Mouse (Mus musculus): ENCODE measurements around the gene Tasp1. TPM values are rescaled to one million over a fixed set of nuclear protein-coding genes. Genes with fewer than 3 reads are reported as not detected.
"Not testable (repeated sequence)": the region's sequence is repeated elsewhere in the genome, so short reads cannot be mapped to it uniquely, and the experiment has no call there.

Tasp1 gene
- polyA plus RNA-seq, 1 experiment from 2014 or later, result 21.1 TPM

GRCm38 (mm10) chr2:139884264-139884637 is 182.4 kb downstream of the Tasp1 start:
- no peak overlapping the region for H3K9ac ChIP-seq (ENCODE audit: low read length)
- H3K4me2 ChIP-seq (ENCODE audit: low read depth, low read length, severe bottlenecking), result no peak overlapping the region
- DNase-seq (ENCODE audit: low spot score) (no peak), ATAC-seq (replicated peaks; ENCODE audit: low FRiP score) (no peak)
- H3K4me3 ChIP-seq (ENCODE audit: low read depth, low read length), result no peak overlapping the region
- no peaks in the 10 kb centered on the region for H3K9me3 ChIP-seq (ENCODE audit: control insufficient read depth, low read length)
- WGBS, result 84% methylated on average over 4 of the region's 4 CpGs
- H3K27ac ChIP-seq (ENCODE audit: low read depth, low read length), result no peak overlapping the region
- no peaks in the 10 kb centered on the region for H3K36me3 ChIP-seq (ENCODE audit: control insufficient read depth, insufficient read depth, low read length)
- no peaks in the 10 kb centered on the region for H3K27me3 ChIP-seq (ENCODE audit: control insufficient read depth, insufficient read depth, low read length)
- no peaks in the 10 kb centered on the region for H3K4me1 ChIP-seq (replicated peaks; ENCODE audit: control insufficient read depth, insufficient read depth, low read length)

DNA sequence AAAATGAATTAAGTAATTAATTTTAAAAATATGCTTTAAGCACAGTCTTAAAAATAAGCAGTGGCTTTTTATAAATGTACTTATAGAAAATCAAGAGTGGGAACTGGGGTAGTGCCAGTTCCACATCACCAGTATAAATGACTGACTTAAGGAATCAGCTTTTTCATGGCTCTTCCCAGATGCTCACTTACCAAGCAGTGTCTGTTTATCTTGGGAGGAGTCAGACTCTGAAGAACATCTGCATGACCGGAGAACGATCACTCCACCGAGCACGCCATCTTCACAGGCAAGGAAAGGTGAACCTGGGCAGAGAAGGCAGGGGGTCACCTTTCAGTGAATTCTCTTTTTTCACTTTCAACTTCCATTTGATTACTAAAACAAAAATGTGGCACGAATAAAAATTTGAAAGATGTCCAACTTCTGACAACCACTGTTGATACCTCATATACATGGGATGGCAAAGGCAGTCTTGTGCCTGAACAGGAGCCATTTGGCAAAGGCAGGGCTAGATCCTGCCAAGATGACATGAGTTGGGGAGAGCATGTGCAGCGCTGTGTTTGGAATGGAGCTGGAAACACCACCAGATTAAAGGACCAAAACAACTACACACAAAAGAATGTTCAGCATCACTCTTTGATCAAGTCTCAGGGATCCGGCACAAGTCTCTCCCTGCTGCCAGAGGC is 182.9 kb downstream of the Tasp1 start:
- no peak for DNase-seq (ENCODE audit: low spot score)
- Histone ChIP-seq H3K4me1 (replicated peaks; ENCODE audit: control insufficient read depth, insufficient read depth, low read length) (no peaks in the 10 kb centered on the region), H3K9me3 (ENCODE audit: control insufficient read depth, low read length) (no peaks in the 10 kb centered on the region), H3K27ac (ENCODE audit: low read depth, low read length) (no peak overlapping the region), H3K4me3 (ENCODE audit: low read depth, low read length) (no peak overlapping the region), H3K9ac (ENCODE audit: low read length) (no peak overlapping the region), H3K4me2 (ENCODE audit: low read depth, low read length, severe bottlenecking) (no peak overlapping the region), H3K27me3 (ENCODE audit: control insufficient read depth, insufficient read depth, low read length) (no peaks in the 10 kb centered on the region), H3K36me3 (ENCODE audit: control insufficient read depth, insufficient read depth, low read length) (no peaks in the 10 kb centered on the region)
- ATAC-seq (replicated peaks; ENCODE audit: low FRiP score), result no peak
- 84% methylated on average over 7 of the region's 7 CpGs for WGBS

- DNase-seq (ENCODE audit: low spot score), result no peak
- Histone ChIP-seq H3K27ac (ENCODE audit: low read depth, low read length) (no peak overlapping the region), H3K4me1 (replicated peaks; ENCODE audit: control insufficient read depth, insufficient read depth, low read length) (no peaks in the 10 kb centered on the region; the same call in 1 of the 2 replicates), H3K9me3 (ENCODE audit: control insufficient read depth, low read length) (no peaks in the 10 kb centered on the region), H3K36me3 (ENCODE audit: control insufficient read depth, insufficient read depth, low read length) (no peaks in the 10 kb centered on the region), H3K9ac (ENCODE audit: low read length) (no peak overlapping the region), H3K27me3 (ENCODE audit: control insufficient read depth, insufficient read depth, low read length) (no peaks in the 10 kb centered on the region), H3K4me3 (ENCODE audit: low read depth, low read length) (no peak overlapping the region), H3K4me2 (ENCODE audit: low read depth, low read length, severe bottlenecking) (no peak overlapping the region)
- 92% methylated on average over 7 of the region's 7 CpGs for WGBS
- ATAC-seq (replicated peaks; ENCODE audit: low FRiP score), result no peak
Observed at GRCm38 (mm10) chr2:139878052-139878621, 188.5 kb downstream of the Tasp1 start.

DNA sequence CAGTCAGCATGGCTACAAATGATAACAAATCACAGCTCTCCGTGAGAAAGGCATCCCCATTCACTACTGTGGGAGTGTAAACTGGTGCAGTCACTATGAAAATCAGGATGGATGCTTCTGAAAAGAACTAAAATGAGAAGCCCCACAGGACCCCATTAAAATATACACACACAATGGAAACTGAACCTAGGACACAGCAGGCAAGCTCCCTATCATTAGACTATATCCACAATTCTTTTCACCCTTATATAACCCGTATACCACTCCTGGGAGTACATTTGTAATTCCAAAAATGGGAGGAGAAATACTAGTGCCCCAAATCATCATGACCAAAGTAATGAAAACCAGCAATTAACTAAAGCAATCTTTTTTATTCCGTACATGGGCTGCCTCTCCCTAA is 190.7 kb downstream of the Tasp1 start:
- Histone ChIP-seq H3K27ac (ENCODE audit: low read depth, low read length) (no peak overlapping the region), H3K9ac (ENCODE audit: low read length) (no peak overlapping the region), H3K4me3 (ENCODE audit: low read depth, low read length) (no peak overlapping the region), H3K4me1 (replicated peaks; ENCODE audit: control insufficient read depth, insufficient read depth, low read length) (no peaks in the 10 kb centered on the region; the same call in 1 of the 2 replicates), H3K9me3 (ENCODE audit: control insufficient read depth, low read length) (no peaks in the 10 kb centered on the region), H3K4me2 (ENCODE audit: low read depth, low read length, severe bottlenecking) (no peak overlapping the region), H3K27me3 (ENCODE audit: control insufficient read depth, insufficient read depth, low read length) (no peaks in the 10 kb centered on the region), H3K36me3 (ENCODE audit: control insufficient read depth, insufficient read depth, low read length) (no peaks in the 10 kb centered on the region)
- 42% methylated on average over 3 of the region's 3 CpGs for WGBS
- ATAC-seq (replicated peaks; ENCODE audit: low FRiP score), result peak; percentile 32; the same call in 1 of the 2 replicates
- no peak for DNase-seq (ENCODE audit: low spot score)

GRCm38 (mm10) chr2:139874173-139874572 is 192.4 kb downstream of the Tasp1 start:
- Histone ChIP-seq H3K4me2 (ENCODE audit: low read depth, low read length, severe bottlenecking) (no peak overlapping the region), H3K4me1 (replicated peaks; ENCODE audit: control insufficient read depth, insufficient read depth, low read length) (no peaks in the 10 kb centered on the region; the same call in 1 of the 2 replicates), H3K4me3 (ENCODE audit: low read depth, low read length) (no peak overlapping the region), H3K9ac (ENCODE audit: low read length) (no peak overlapping the region), H3K27me3 (ENCODE audit: control insufficient read depth, insufficient read depth, low read length) (no peaks in the 10 kb centered on the region), H3K9me3 (ENCODE audit: control insufficient read depth, low read length) (no peaks in the 10 kb centered on the region), H3K36me3 (ENCODE audit: control insufficient read depth, insufficient read depth, low read length) (no peaks in the 10 kb centered on the region), H3K27ac (ENCODE audit: low read depth, low read length) (no peak overlapping the region)
- DNase-seq (ENCODE audit: low spot score) (no peak), ATAC-seq (replicated peaks; ENCODE audit: low FRiP score) (peak; percentile 53; the same call in 1 of the 2 replicates)
- WGBS, result 13% methylated on average over 3 of the region's 3 CpGs

DNA sequence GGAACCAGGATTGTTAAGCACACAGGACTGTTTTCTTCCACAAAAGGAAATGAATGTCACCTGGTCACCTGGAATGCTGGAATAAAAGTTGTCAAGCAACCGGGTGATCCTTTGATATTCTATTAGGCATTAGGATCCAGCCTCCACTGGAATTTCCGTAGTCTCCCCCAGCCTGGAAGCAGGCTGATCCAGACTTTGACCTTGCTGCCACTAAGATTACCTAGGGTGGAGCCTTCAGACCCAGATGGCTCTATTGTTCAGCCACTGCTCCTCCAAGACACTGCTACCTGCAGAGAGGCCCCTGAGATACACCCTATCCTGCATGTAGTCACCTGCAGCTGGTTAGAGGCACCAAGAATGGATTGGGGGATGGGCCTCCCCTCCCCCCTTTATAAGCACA is 192.8 kb downstream of the Tasp1 start:
- Histone ChIP-seq H3K4me2 (ENCODE audit: low read depth, low read length, severe bottlenecking) (no peak overlapping the region), H3K9ac (ENCODE audit: low read length) (no peak overlapping the region), H3K4me1 (replicated peaks; ENCODE audit: control insufficient read depth, insufficient read depth, low read length) (no peaks in the 10 kb centered on the region; the same call in 1 of the 2 replicates), H3K36me3 (ENCODE audit: control insufficient read depth, insufficient read depth, low read length) (no peaks in the 10 kb centered on the region), H3K4me3 (ENCODE audit: low read depth, low read length) (no peak overlapping the region), H3K27ac (ENCODE audit: low read depth, low read length) (no peak overlapping the region), H3K27me3 (ENCODE audit: control insufficient read depth, insufficient read depth, low read length) (no peaks in the 10 kb centered on the region), H3K9me3 (ENCODE audit: control insufficient read depth, low read length) (no peaks in the 10 kb centered on the region)
- peak; percentile 64; the same call in 1 of the 2 replicates for ATAC-seq (replicated peaks; ENCODE audit: low FRiP score)
- no peak for DNase-seq (ENCODE audit: low spot score)
- WGBS, result 33% methylated on average over 2 of the region's 2 CpGs

DNA sequence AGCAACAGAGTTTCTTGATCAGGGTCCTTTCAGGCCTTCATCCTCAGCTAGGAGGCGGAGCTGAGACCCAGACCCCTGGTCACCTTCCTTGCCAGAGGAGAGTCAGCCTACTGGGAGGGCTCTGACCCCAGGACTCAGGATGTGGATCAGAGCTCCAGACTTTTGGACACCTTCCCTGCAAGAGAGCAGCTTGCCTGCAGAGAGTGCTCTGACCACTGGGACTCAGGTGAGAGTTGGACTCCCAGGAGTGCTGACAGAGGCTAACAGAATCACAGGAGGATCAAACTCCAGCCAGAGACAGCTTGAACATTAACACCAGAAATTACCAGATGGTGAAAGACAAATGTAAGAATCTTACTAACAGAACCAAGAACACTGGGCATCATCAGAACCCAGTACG is 197.5 kb downstream of the Tasp1 start:
- not testable (repeated sequence) for H3K9ac ChIP-seq (ENCODE audit: low read length); H3K27ac ChIP-seq (ENCODE audit: low read depth, low read length); H3K36me3 ChIP-seq (ENCODE audit: control insufficient read depth, insufficient read depth, low read length); DNase-seq (ENCODE audit: low spot score); H3K9me3 ChIP-seq (ENCODE audit: control insufficient read depth, low read length); H3K27me3 ChIP-seq (ENCODE audit: control insufficient read depth, insufficient read depth, low read length); H3K4me1 ChIP-seq (replicated peaks; ENCODE audit: control insufficient read depth, insufficient read depth, low read length); ATAC-seq (replicated peaks; ENCODE audit: low FRiP score); H3K4me2 ChIP-seq (ENCODE audit: low read depth, low read length, severe bottlenecking); H3K4me3 ChIP-seq (ENCODE audit: low read depth, low read length)
- WGBS, result 88% methylated on average over 2 of the region's 2 CpGs

DNA sequence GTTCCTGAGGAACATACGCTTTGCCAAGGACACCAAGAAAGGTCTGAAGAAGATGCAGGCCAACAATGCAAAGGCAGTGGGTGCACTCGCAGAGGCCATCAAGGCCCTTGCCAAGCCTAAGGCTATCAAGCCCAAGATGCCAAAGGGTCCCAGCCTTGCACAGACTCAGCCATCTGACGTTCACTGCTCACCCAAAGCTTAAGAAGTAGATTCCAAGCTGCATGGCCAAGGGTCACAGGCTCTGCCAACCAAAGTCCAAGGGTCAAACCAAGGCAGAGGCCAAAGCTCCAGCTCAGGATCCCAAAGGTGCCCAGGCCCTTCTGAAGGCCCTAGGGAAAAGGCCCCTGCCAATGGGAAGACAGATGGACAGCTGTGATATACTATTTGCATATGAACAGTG is 203.2 kb downstream of the Tasp1 start:
- not testable (repeated sequence) for H3K27me3 ChIP-seq (ENCODE audit: control insufficient read depth, insufficient read depth, low read length); ATAC-seq (replicated peaks; ENCODE audit: low FRiP score); H3K4me2 ChIP-seq (ENCODE audit: low read depth, low read length, severe bottlenecking); DNase-seq (ENCODE audit: low spot score); H3K9me3 ChIP-seq (ENCODE audit: control insufficient read depth, low read length); H3K9ac ChIP-seq (ENCODE audit: low read length); H3K4me3 ChIP-seq (ENCODE audit: low read depth, low read length); H3K27ac ChIP-seq (ENCODE audit: low read depth, low read length); H3K4me1 ChIP-seq (replicated peaks; ENCODE audit: control insufficient read depth, insufficient read depth, low read length); H3K36me3 ChIP-seq (ENCODE audit: control insufficient read depth, insufficient read depth, low read length)
- 92% methylated on average over 3 of the region's 3 CpGs for WGBS

GRCm38 (mm10) chr2:139860133-139860494 is 206.5 kb downstream of the Tasp1 start:
- no peak overlapping the region for H3K27ac ChIP-seq (ENCODE audit: low read depth, low read length)
- no peak overlapping the region for H3K9ac ChIP-seq (ENCODE audit: low read length)
- H3K9me3 ChIP-seq (ENCODE audit: control insufficient read depth, low read length), result no peaks in the 10 kb centered on the region
- no peak for DNase-seq (ENCODE audit: low spot score)
- H3K4me2 ChIP-seq (ENCODE audit: low read depth, low read length, severe bottlenecking), result no peak overlapping the region
- 94% methylated on average over 5 of the region's 5 CpGs for WGBS
- no peak for ATAC-seq (replicated peaks; ENCODE audit: low FRiP score)
- no peak overlapping the region for H3K4me3 ChIP-seq (ENCODE audit: low read depth, low read length)
- no peaks in the 10 kb centered on the region for H3K27me3 ChIP-seq (ENCODE audit: control insufficient read depth, insufficient read depth, low read length)
- no peaks in the 10 kb centered on the region for H3K4me1 ChIP-seq (replicated peaks; ENCODE audit: control insufficient read depth, insufficient read depth, low read length)
- H3K36me3 ChIP-seq (ENCODE audit: control insufficient read depth, insufficient read depth, low read length), result no peaks in the 10 kb centered on the region

Measured in forebrain, embryonic 11.5 days (tissue).